Mouse (Mus musculus): ENCODE results near the gene Slc9a3r1. TPM values are rescaled to one million over a fixed set of nuclear protein-coding genes. Genes with fewer than 3 reads are reported as not detected.

The Slc9a3r1 gene
- total RNA-seq, 1 experiment from 2014 or later: 71.1 TPM

DNA sequence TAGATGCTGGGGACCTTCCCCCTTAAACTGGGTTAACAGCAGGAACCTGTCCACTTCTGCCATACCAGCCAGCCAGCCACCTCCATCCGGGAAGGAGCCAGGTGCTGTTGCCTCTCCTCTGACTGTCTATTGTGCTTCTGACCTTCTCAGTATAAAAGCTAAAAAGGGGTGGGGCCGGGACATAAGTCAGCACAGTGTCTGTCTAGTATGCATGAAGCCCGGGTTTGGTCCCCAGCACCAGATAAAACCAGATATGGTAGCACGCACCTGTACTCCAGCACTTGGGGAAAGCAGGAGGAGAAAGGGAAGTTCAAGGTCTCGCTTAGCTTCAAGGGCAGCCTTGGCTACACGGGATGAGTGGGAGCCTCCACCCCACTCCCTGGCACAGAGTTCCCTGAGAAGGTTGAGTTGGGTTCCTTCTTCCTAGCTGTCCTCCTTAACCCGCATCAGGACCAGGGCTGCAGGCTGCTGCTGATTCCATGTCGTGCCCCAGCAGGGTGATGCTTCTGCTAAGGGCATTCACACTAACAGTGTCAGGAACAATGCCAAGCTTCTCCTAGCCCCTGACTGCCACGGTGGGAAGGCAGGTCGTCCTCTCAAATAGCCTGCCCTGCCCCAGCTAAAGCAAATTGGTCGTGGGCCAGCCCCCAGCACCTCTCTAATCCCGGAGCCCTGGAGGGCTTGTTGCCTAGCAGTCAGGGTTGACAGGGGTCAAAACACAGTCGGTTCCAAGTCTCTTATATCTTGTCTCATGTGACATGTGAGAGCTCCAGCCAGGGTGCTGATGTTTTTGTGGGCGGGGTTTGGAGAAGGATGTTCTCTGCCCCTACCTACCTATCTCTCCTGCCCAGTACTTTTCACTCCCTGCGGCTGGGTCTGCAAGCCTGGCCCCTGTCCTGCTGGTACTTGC lies 66.1 kb downstream of the Slc9a3r1 start:
- ATAC-seq (replicated peaks in 1 of 2; ENCODE audit: insufficient read depth in 1 of 2, low FRiP score in 2 of 2, low TSS enrichment in 1 of 2, low read depth in 1 of 2, poor library complexity in 2 of 2, severe bottlenecking in 2 of 2): no peak

Other genes with a start within 250 kb of the Slc9a3r1 start
- gene Cd300lb, start 229.0 kb upstream of the Slc9a3r1 start, total RNA-seq (2017): 3.5 and 16.8 TPM in 2 replicates
- not detected in 2 replicates for gene Cd300c, start 194.2 kb upstream of the Slc9a3r1 start, total RNA-seq (2017)
- 0.99 and 4.9 TPM in 2 replicates for gene Cd300ld, start 173.4 kb upstream of the Slc9a3r1 start, total RNA-seq (2017)
- gene Cd300c2, start 161.5 kb upstream of the Slc9a3r1 start, total RNA-seq (2017): 3.1 and 4.4 TPM in 2 replicates
- not detected in 2 replicates for gene Cd300ld2, start 147.1 kb upstream of the Slc9a3r1 start, total RNA-seq (2017)
- not detected in 2 replicates for gene Cd300ld4, start 136.3 kb upstream of the Slc9a3r1 start, total RNA-seq (2017)
- not detected in 2 replicates for gene Cd300ld5, start 125.6 kb upstream of the Slc9a3r1 start, total RNA-seq (2017)
- gene Cd300ld3, start 114.9 kb upstream of the Slc9a3r1 start, total RNA-seq (2017): 2.3 TPM in 1 of 2 replicates, not detected in the other
- gene Cd300e, start 101.2 kb upstream of the Slc9a3r1 start, total RNA-seq (2017): 0.94 TPM in 1 of 2 replicates, not detected in the other
- 79.7 TPM in 2 replicates for gene Rab37, start 71.9 kb upstream of the Slc9a3r1 start, total RNA-seq (2017)
- 3.9 and 5.4 TPM in 2 replicates for gene Cd300lf, start 29.3 kb upstream of the Slc9a3r1 start, total RNA-seq (2017)
- gene Tmem104, start 24.1 kb downstream of the Slc9a3r1 start, total RNA-seq (2017): 3.5 and 4.0 TPM in 2 replicates
- gene Nat9, start 24.5 kb downstream of the Slc9a3r1 start, total RNA-seq (2017): 26.6 and 42.7 TPM in 2 replicates
- gene Grin2c, start 103.9 kb downstream of the Slc9a3r1 start, total RNA-seq (2017): not detected in 2 replicates
- 19.9 and 22.6 TPM in 2 replicates for gene Fdxr, start 113.7 kb downstream of the Slc9a3r1 start, total RNA-seq (2017)
- 2.8 and 4.3 TPM in 2 replicates for gene Fads6, start 134.3 kb downstream of the Slc9a3r1 start, total RNA-seq (2017)
- not detected in 2 replicates for gene Otop2, start 143.8 kb downstream of the Slc9a3r1 start, total RNA-seq (2017)
- gene Ush1g, start 158.7 kb downstream of the Slc9a3r1 start, total RNA-seq (2017): not detected in 2 replicates
- gene Otop3, start 171.4 kb downstream of the Slc9a3r1 start, total RNA-seq (2017): not detected in 2 replicates
- gene Hid1, start 204.4 kb downstream of the Slc9a3r1 start, total RNA-seq (2017): 2.6 and 7.9 TPM in 2 replicates
- gene Cdr2l, start 218.6 kb downstream of the Slc9a3r1 start, total RNA-seq (2017): 0.05 TPM in 1 of 2 replicates, not detected in the other
- gene Mrpl58, start 240.4 kb downstream of the Slc9a3r1 start, total RNA-seq (2017): 48.3 and 67.2 TPM in 2 replicates

All from hematopoietic stem cell, adult 5-6 weeks (primary cell).